Mouse (Mus musculus): ENCODE data around the gene Pilra.

The Pilra gene

GRCm38 (mm10) chr5:137823455-137824045 is 12.5 kb downstream of the Pilra start:
- DNase-seq (ENCODE audit: low read depth, low spot score) = no peak

GRCm38 (mm10) chr5:137822602-137823001 is 13.5 kb downstream of the Pilra start:
- no peak for DNase-seq (ENCODE audit: low read depth, low spot score)

GRCm38 (mm10) chr5:137822126-137822525 is 14.0 kb downstream of the Pilra start:
- DNase-seq (ENCODE audit: low read depth, low spot score) = no peak

DNA sequence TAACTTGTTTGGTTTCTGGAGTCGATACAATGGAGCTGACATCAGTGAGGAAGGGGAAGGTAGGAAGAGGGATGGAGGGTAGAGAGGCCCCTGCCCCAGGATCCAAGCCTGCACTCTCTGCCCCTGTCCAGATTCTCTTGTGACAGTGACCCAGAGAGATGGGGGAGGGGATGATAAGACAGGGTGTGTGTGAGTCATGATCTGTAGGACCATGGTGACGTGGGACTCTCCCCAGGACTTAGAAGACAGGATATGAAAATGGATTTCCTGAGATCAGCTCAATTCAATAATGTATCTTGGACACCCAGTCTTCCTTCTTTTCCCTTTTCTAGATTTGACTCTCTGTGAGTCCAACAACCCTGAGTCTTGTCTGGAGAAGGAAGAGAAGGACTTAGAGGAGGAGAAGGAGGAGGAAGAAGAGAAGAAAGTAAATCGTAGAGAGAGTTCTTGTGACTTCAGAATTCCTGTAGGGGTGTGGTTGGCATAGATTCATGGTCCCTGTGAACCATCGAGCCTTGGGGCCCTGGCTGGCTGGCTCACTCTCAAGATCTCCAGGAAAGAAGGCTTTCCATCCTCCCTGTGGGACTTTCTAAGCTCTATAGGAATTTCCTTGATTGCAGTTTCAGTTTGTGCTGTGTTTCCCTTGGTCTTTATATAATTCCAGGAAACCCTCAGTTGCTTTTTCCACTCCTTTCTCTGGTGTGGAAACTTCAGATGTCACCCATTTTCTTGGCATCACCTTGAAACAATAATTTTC is 18.4 kb downstream of the Pilra start:
- no peak for DNase-seq (ENCODE audit: low read depth, low spot score)

DNA sequence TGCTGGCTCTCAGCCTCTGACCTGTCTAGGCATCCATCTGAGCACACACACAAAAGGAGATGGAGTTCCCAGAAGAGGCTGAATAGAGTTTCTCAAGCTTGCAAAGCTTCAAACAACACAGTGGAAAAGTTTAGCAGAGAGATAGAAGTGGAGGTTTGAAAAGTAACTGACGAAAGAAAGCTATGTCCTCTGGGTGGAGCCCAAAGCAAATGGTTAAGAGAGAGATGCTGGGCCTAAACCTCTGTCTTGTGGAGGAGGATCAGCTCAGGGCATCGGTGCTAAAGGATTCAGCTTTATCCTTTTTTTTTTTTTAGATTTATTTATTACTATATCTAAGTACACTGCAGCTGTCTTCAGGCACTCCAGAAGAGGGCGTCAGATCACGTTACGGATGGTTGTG is 27.8 kb downstream of the Pilra start:
- no peak for DNase-seq (ENCODE audit: low read depth, low spot score)

DNA sequence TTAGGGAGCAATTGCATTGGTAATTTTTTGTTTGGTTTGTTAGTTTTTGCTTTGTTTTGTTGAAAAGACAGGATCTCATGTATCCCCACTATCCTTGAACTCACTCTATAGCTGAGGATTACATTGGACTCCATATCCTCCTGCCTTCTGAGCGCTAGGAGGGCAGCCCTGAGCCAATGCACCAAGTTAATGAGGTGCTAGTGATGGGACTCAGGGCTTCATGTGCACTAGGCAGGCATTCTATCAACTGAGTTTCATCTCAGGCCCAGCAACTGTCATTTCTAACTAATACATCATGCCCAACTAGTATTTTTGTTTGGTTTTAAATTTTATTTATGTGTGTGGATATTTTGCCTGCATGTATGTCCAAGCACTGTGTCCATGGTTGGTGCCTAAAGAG is 29.9 kb downstream of the Pilra start:
- no peak for DNase-seq (ENCODE audit: low read depth, low spot score)

DNA sequence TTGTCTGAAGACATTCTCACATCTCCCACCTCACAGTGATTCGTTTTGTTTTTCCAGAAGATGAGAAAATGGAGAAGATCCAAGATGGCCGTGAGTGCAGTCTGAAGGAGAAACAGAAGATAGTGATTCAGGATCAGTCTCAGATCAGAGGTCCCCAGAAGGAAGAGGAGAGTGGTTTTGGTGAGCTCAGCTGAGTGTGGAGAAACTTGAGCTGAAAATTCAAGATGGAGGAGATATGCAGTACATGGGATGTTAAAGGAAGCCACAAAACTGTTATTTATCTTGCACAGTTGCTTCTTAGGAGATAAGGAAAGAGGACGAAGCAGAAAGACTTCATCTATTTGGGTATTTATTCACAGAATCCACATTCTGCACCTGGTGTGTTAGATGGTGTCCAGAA is 35.2 kb downstream of the Pilra start:
- no peak for DNase-seq (ENCODE audit: low read depth, low spot score)

- DNase-seq (ENCODE audit: low read depth, low spot score) = no peak
These were observed 39.5 kb downstream of the Pilra start for GRCm38 (mm10) chr5:137796606-137797005.

DNA sequence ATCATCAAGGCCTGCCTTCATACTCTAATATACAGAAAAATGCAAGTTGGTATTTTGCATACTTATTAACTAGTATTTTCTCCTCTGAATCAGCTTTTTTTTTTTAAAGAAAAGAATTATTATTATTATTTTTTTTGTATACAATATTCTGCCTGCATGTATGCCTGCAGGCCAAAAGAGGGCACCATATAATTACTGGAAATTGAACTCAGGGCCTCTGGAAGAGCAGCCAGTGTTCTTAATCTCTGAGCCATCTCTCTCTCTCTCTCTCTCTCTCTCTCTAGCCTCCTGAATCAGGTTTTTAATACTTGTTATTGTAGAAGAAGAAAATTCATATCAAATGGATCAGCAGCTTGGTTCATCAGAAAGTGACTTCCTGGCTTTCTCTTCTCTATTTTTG is 44.5 kb downstream of the Pilra start:
- no peak for DNase-seq (ENCODE audit: low read depth, low spot score)

- DNase-seq (ENCODE audit: low read depth, low spot score) = no peak
These were observed 47.0 kb downstream of the Pilra start for GRCm38 (mm10) chr5:137788946-137789531.

DNA sequence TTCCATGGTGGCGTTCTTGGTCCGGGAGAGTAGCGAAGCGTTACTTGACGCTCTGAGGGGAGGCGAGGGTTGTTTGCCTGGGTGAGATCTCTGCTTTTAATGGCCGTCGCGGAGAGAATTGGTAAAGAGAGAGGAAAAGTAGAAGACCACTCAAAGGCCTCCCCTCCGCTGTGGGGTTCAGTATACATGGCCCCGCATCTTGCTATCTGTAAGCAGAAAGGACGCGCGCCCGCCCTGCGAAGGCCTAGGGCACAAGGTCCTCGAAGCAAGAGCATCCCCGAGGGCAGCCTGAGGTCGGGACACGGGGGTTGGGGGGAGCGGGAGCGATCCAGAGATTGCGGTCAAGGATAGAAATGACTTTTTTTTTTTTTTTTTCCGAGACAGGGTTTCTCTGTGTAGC is 47.9 kb downstream of the Pilra start:
- DNase-seq (ENCODE audit: low read depth, low spot score) = no peak

DNA sequence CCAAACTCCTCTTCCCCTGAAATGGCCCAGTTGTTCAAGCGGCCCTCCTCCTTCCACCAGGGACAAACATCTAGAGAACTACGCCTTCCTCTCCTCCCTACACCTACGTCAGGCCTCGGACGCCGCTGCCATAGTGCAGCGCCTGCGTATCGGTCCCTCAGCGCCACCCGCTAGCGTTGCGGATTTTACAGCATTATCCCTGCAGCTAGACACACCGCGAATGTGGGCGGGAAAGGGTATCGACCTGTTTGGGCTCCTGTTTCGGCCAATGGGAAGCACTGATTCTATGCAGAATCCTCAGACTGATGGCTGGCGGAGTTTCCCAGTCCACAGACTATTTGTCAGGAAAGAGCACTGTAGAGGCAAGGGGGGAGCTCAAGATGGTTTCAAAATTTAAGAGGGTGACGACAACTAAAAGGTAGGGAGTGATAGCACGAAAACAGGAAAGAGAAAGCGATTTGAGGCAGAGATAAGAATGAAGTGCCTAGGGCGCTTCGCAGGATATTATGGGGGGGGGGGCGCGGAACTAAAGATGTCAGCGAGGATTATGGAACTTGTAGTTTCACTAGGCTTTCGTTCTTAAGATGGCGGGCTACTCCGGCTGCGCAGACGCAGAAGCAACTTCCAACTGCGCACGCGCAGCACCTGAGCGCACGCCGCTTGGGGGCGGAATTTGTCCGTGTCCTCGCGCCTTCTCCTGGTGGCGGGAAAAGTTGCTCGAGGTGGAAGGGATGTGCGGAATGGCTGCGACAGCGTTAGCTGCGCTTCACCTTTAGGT is 48.7 kb downstream of the Pilra start, which contains the start of the genes Mepce and Zcwpw1:
TSS of gene Mepce (minus strand) at position 505 of the 778 bp plus-strand sequence.
TSS of gene Zcwpw1 (plus strand) at position 648 of the 778 bp plus-strand sequence.
- peak; percentile 96 for DNase-seq (ENCODE audit: low read depth, low spot score)

DNA sequence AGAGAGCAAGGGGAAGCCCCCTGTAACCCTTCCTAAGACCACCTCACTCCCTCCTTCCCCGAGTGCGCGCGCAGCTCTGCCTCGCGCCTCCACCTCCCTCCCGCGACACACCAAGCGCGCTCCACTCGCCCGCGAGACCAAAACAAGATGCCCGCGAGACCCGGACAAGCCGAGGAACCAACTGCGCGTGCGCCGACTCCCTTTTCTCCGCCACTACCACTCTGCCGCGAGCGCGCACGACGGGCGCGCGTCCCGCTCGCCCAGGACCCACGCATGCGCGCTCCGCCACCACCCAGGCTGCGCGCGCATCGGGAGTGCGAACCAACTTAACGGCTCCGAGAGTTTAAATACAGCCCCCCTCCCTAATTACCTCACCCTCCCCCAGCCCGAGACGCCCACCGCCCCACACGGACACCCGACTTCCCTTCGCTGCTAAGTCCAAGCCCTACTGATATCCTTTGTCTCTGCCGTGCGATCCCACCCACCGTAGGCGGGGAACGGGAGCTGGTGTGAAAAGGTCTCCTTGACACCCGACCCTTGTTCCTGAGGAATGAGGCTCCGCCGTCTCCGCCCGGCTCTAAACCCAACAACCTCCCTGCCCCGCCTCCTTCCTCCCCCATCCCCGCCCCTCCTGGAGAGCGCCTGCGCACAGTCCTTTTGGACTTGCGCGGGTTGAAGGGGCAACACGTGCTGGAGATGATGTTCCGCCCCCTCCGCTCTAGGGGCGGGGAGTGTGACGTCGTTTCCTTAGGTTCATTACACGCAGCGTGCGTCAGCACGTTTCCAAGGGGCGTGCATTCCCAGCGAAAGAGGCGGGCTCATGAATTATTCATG is 49.8 kb downstream of the Pilra start:
- peak; percentile 100 for DNase-seq (ENCODE audit: low read depth, low spot score)

GRCm38 (mm10) chr5:137785164-137786031 is 50.7 kb downstream of the Pilra start:
- peak; percentile 73 for DNase-seq (ENCODE audit: low read depth, low spot score)

GRCm38 (mm10) chr5:137784546-137784945 is 51.5 kb downstream of the Pilra start:
- no peak for DNase-seq (ENCODE audit: low read depth, low spot score)

- no peak for DNase-seq (ENCODE audit: low read depth, low spot score)
These were observed 52.1 kb downstream of the Pilra start for GRCm38 (mm10) chr5:137783901-137784540.

DNA sequence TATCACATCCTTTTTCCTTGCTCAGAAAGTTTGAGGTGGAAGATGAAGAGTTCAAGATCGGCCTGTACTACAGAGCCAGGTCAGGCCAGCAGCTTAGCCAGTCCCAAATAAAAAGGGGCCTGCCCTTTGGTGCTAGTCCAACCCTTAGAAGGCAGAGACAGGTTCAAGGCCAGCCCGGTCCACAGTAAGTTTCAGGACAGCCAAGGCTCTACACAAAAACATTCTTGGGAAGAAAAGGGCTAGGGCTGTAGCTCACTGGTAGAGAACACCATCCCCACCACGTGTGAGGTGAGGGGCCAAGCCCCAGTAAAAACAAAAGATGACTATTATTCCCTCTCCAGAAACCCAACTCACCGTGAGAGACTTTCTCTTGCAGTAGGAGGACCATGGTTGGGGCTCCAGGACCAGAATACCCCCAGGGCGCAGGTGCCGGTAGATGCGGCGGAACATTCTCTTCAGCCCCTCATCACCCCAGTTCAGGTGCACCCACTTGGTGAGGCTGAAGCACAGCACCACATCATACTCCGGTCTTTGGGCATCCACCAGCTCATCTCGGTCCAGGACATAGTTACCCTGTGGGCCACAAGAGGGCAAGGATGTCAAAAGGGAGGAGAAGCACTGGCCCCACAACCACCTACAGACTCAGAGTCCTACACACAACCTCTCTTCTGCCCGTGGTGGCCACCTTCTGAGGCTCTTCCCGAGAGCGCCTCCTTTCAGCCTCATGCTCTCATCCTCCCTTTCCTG is 53.1 kb downstream of the Pilra start:
- DNase-seq (ENCODE audit: low read depth, low spot score) = no peak

GRCm38 (mm10) chr5:137781661-137782060 is 54.4 kb downstream of the Pilra start:
- no peak for DNase-seq (ENCODE audit: low read depth, low spot score)

All from R1 (cell line).